Mouse (Mus musculus): ENCODE data around the gene 9430097D07Rik. TPM values are rescaled to one million over a fixed set of nuclear protein-coding genes. Genes with fewer than 3 reads are reported as not detected.

Gene 9430097D07Rik
- polyA plus RNA-seq, 1 experiment from 2014 or later, result not detected

- Histone ChIP-seq H3K4me1 (replicated peaks; ENCODE audit: control insufficient read depth, insufficient read depth, low read length) (peaks cover 18% of the 10 kb centered on the region), H3K4me3 (ENCODE audit: low read length) (no peak overlapping the region), H3K27ac (ENCODE audit: low read length) (no peak overlapping the region), H3K4me2 (ENCODE audit: low read depth, low read length) (no peak overlapping the region), H3K27me3 (ENCODE audit: control insufficient read depth, insufficient read depth, low read depth, low read length) (peaks cover 9% of the 10 kb centered on the region), H3K9ac (ENCODE audit: low read length) (no peak overlapping the region), H3K9me3 (ENCODE audit: control insufficient read depth, low read length) (no peaks in the 10 kb centered on the region), H3K36me3 (ENCODE audit: control insufficient read depth, insufficient read depth, low read length) (peaks cover 13% of the 10 kb centered on the region)
- ATAC-seq (ENCODE audit: low read depth), result no peak
- WGBS, result 89% methylated on average over 11 of the region's 11 CpGs
Observed at GRCm38 (mm10) chr2:32572196-32572595, 3.3 kb downstream of the 9430097D07Rik start.

- peaks cover 7% of the 10 kb centered on the region for H3K27me3 ChIP-seq (ENCODE audit: control insufficient read depth, insufficient read depth, low read depth, low read length)
- WGBS, result under 1% methylated on average over 36 of the region's 36 CpGs
- H3K9me3 ChIP-seq (ENCODE audit: control insufficient read depth, low read length), result no peaks in the 10 kb centered on the region
- peak; percentile 82 for ATAC-seq (ENCODE audit: low read depth)
- peaks cover 18% of the 10 kb centered on the region for H3K4me1 ChIP-seq (replicated peaks; ENCODE audit: control insufficient read depth, insufficient read depth, low read length)
- peak within 1 kb of the TSS; percentile 78 for H3K4me2 ChIP-seq (ENCODE audit: low read depth, low read length)
- H3K27ac ChIP-seq (ENCODE audit: low read length), result peak within 1 kb of the TSS; percentile 19
- H3K4me3 ChIP-seq (ENCODE audit: low read length), result peak within 1 kb of the TSS; percentile 75
- peaks cover 17% of the 10 kb centered on the region for H3K36me3 ChIP-seq (ENCODE audit: control insufficient read depth, insufficient read depth, low read length)
- H3K9ac ChIP-seq (ENCODE audit: low read length), result peak within 1 kb of the TSS; percentile 81
Observed at GRCm38 (mm10) chr2:32570698-32571494, 4.6 kb downstream of the 9430097D07Rik start, which contains the start of gene Dpm2. TSS of gene Dpm2 (plus strand) at chr2:32570858.

- H3K4me1 ChIP-seq (replicated peaks; ENCODE audit: control insufficient read depth, insufficient read depth, low read length), result peaks cover 10% of the 10 kb centered on the region
- peaks cover 34% of the 10 kb centered on the region for H3K36me3 ChIP-seq (ENCODE audit: control insufficient read depth, insufficient read depth, low read length)
- H3K9ac ChIP-seq (ENCODE audit: low read length), result no peak overlapping the region
- H3K27me3 ChIP-seq (ENCODE audit: control insufficient read depth, insufficient read depth, low read depth, low read length), result no peaks in the 10 kb centered on the region
- H3K4me2 ChIP-seq (ENCODE audit: low read depth, low read length), result no peak overlapping the region
- ATAC-seq (ENCODE audit: low read depth), result no peak
- no peak overlapping the region for H3K4me3 ChIP-seq (ENCODE audit: low read length)
- H3K9me3 ChIP-seq (ENCODE audit: control insufficient read depth, low read length), result no peaks in the 10 kb centered on the region
- 79% methylated on average over 3 of the region's 3 CpGs for WGBS
- no peak overlapping the region for H3K27ac ChIP-seq (ENCODE audit: low read length)
Observed at GRCm38 (mm10) chr2:32568941-32569340, 6.5 kb downstream of the 9430097D07Rik start.

GRCm38 (mm10) chr2:32568149-32568548 lies 7.3 kb downstream of the 9430097D07Rik start:
- no peak for ATAC-seq (ENCODE audit: low read depth)
- Histone ChIP-seq H3K9ac (ENCODE audit: low read length) (no peak overlapping the region), H3K27me3 (ENCODE audit: control insufficient read depth, insufficient read depth, low read depth, low read length) (no peaks in the 10 kb centered on the region), H3K4me2 (ENCODE audit: low read depth, low read length) (no peak overlapping the region), H3K4me1 (replicated peaks; ENCODE audit: control insufficient read depth, insufficient read depth, low read length) (peaks cover 10% of the 10 kb centered on the region), H3K9me3 (ENCODE audit: control insufficient read depth, low read length) (no peaks in the 10 kb centered on the region), H3K27ac (ENCODE audit: low read length) (no peak overlapping the region), H3K36me3 (ENCODE audit: control insufficient read depth, insufficient read depth, low read length) (peaks cover 37% of the 10 kb centered on the region), H3K4me3 (ENCODE audit: low read length) (no peak overlapping the region)
- WGBS, result 39% methylated on average over 5 of the region's 5 CpGs

- H3K9me3 ChIP-seq (ENCODE audit: control insufficient read depth, low read length), result no peaks in the 10 kb centered on the region
- no peaks in the 10 kb centered on the region for H3K27me3 ChIP-seq (ENCODE audit: control insufficient read depth, insufficient read depth, low read depth, low read length)
- no peak overlapping the region for H3K27ac ChIP-seq (ENCODE audit: low read length)
- 32% methylated on average over 4 of the region's 4 CpGs for WGBS
- peaks cover 38% of the 10 kb centered on the region for H3K36me3 ChIP-seq (ENCODE audit: control insufficient read depth, insufficient read depth, low read length)
- H3K9ac ChIP-seq (ENCODE audit: low read length), result no peak overlapping the region
- H3K4me3 ChIP-seq (ENCODE audit: low read length), result no peak overlapping the region
- peak; percentile 9; the same call in 1 of the 2 replicates for ATAC-seq (ENCODE audit: low read depth)
- no peak overlapping the region for H3K4me2 ChIP-seq (ENCODE audit: low read depth, low read length)
- peaks cover 4% of the 10 kb centered on the region for H3K4me1 ChIP-seq (replicated peaks; ENCODE audit: control insufficient read depth, insufficient read depth, low read length)
Observed at GRCm38 (mm10) chr2:32566536-32567063, 8.9 kb downstream of the 9430097D07Rik start.

- no peaks in the 10 kb centered on the region for H3K9me3 ChIP-seq (ENCODE audit: control insufficient read depth, low read length)
- H3K4me1 ChIP-seq (replicated peaks; ENCODE audit: control insufficient read depth, insufficient read depth, low read length), result peaks cover 15% of the 10 kb centered on the region
- peaks cover 22% of the 10 kb centered on the region for H3K36me3 ChIP-seq (ENCODE audit: control insufficient read depth, insufficient read depth, low read length)
- no peaks in the 10 kb centered on the region for H3K27me3 ChIP-seq (ENCODE audit: control insufficient read depth, insufficient read depth, low read depth, low read length)
- ATAC-seq (ENCODE audit: low read depth), result no peak
- H3K9ac ChIP-seq (ENCODE audit: low read length), result no peak overlapping the region
- no peak overlapping the region for H3K4me2 ChIP-seq (ENCODE audit: low read depth, low read length)
- no peak overlapping the region for H3K4me3 ChIP-seq (ENCODE audit: low read length)
- H3K27ac ChIP-seq (ENCODE audit: low read length), result no peak overlapping the region; the same call in 1 of the 2 replicates
- 66% methylated on average over 5 of the region's 5 CpGs for WGBS
Observed at GRCm38 (mm10) chr2:32559570-32559969, 15.9 kb downstream of the 9430097D07Rik start.

- Histone ChIP-seq H3K4me3 (ENCODE audit: low read length) (no peak overlapping the region), H3K27ac (ENCODE audit: low read length) (peak overlapping the region; percentile 17), H3K36me3 (ENCODE audit: control insufficient read depth, insufficient read depth, low read length) (peaks cover 8% of the 10 kb centered on the region), H3K4me1 (replicated peaks; ENCODE audit: control insufficient read depth, insufficient read depth, low read length) (peaks cover 15% of the 10 kb centered on the region), H3K9ac (ENCODE audit: low read length) (no peak overlapping the region), H3K4me2 (ENCODE audit: low read depth, low read length) (no peak overlapping the region), H3K9me3 (ENCODE audit: control insufficient read depth, low read length) (no peaks in the 10 kb centered on the region), H3K27me3 (ENCODE audit: control insufficient read depth, insufficient read depth, low read depth, low read length) (no peaks in the 10 kb centered on the region)
- WGBS, result 69% methylated on average over 7 of the region's 7 CpGs
- no peak for ATAC-seq (ENCODE audit: low read depth)
Observed at GRCm38 (mm10) chr2:32556019-32556418, 19.5 kb downstream of the 9430097D07Rik start.

- Histone ChIP-seq H3K4me2 (ENCODE audit: low read depth, low read length) (no peak overlapping the region), H3K4me3 (ENCODE audit: low read length) (no peak overlapping the region), H3K27me3 (ENCODE audit: control insufficient read depth, insufficient read depth, low read depth, low read length) (no peaks in the 10 kb centered on the region), H3K9me3 (ENCODE audit: control insufficient read depth, low read length) (no peaks in the 10 kb centered on the region), H3K4me1 (replicated peaks; ENCODE audit: control insufficient read depth, insufficient read depth, low read length) (peaks cover 15% of the 10 kb centered on the region), H3K27ac (ENCODE audit: low read length) (peak overlapping the region; percentile 63), H3K36me3 (ENCODE audit: control insufficient read depth, insufficient read depth, low read length) (peaks cover 7% of the 10 kb centered on the region), H3K9ac (ENCODE audit: low read length) (0 out of 2 replicates have a peak overlapping the region, but pooled peaks have one; percentile 8)
- WGBS, result 39% methylated on average over 4 of the region's 4 CpGs
- peak; percentile 62 for ATAC-seq (ENCODE audit: low read depth)
Observed at GRCm38 (mm10) chr2:32555484-32555883, 20.0 kb downstream of the 9430097D07Rik start.

- Histone ChIP-seq H3K4me3 (ENCODE audit: low read length) (no peak overlapping the region), H3K9me3 (ENCODE audit: control insufficient read depth, low read length) (no peaks in the 10 kb centered on the region), H3K27me3 (ENCODE audit: control insufficient read depth, insufficient read depth, low read depth, low read length) (no peaks in the 10 kb centered on the region), H3K27ac (ENCODE audit: low read length) (no peak overlapping the region), H3K4me1 (replicated peaks; ENCODE audit: control insufficient read depth, insufficient read depth, low read length) (peaks cover 25% of the 10 kb centered on the region), H3K36me3 (ENCODE audit: control insufficient read depth, insufficient read depth, low read length) (no peaks in the 10 kb centered on the region), H3K9ac (ENCODE audit: low read length) (no peak overlapping the region), H3K4me2 (ENCODE audit: low read depth, low read length) (no peak overlapping the region)
- ATAC-seq (ENCODE audit: low read depth), result no peak
- WGBS, result 70% methylated on average over 7 of the region's 7 CpGs
Observed at GRCm38 (mm10) chr2:32553592-32554148, 21.8 kb downstream of the 9430097D07Rik start.
